Mouse (Mus musculus) brain, embryonic 14.5 days (tissue): Measurements from ENCODE around the gene Enoph1.

Source experiments
- CTCF ChIP-seq: fragments of 200-500 bp; IDR thresholded peaks from 2 replicates; pipeline ENCODE4 v1.5.1; 2012; ENCODE audit warnings: inconsistent platforms, mild to moderate bottlenecking, moderate library complexity, borderline replicate concordance; ENCODE audit not compliant: insufficient read depth, insufficient read length; ENCODE audit errors: extremely low read depth
- POLR2A ChIP-seq: fragments of 200-500 bp; IDR thresholded peaks from 2 replicates; pipeline ENCODE4 v1.6.1; 2012; ENCODE audit warnings: mild to moderate bottlenecking, inconsistent platforms, borderline replicate concordance; ENCODE audit not compliant: poor library complexity, insufficient read depth, insufficient read length, severe bottlenecking; ENCODE audit errors: extremely low read depth

DNA sequence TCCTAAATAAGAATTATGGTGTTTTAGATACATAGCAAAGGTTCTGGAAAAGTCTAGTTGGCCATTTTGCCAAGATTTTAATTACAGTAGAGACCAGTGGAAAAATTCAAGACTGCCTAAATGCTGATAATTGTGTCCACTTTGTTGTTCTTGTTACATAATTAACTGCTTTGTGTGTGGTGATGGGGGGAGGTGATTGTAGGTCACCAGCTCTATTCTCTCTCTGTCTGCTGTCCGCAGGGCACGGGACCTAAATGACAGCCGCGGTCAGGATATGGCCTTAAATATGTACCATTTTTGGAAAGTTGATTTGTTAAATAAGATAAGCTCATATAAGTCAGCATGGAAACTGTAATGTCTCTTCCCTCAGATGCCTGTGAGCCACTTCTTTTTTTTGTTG, 1.5 kb downstream of the Enoph1 start:
- TF ChIP-seq CTCF: no peak
- TF ChIP-seq POLR2A: no peak
